Mouse (Mus musculus): ENCODE data around the gene Elmo3. TPM values are rescaled to one million over a fixed set of nuclear protein-coding genes. Genes with fewer than 3 reads are reported as not detected.

Gene Elmo3
- polyA plus RNA-seq, 1 experiment from 2014 or later = 8.0 TPM

GRCm38 (mm10) chr8:105276292-105277120 is 28.9 kb upstream of the Elmo3 start:
- Histone ChIP-seq H3K4me3 (ENCODE audit: low read depth, low read length) (peak overlapping the region; percentile 39), H3K9me3 (ENCODE audit: low read depth, low read length) (no peaks in the 10 kb centered on the region), H3K9ac (peak overlapping the region; percentile 28; the same call in 1 of the 2 replicates), H3K36me3 (ENCODE audit: insufficient read depth) (peaks cover 5% of the 10 kb centered on the region; the same call in 1 of the 2 replicates), H3K27ac (ENCODE audit: low read depth) (no peak overlapping the region), H3K4me1 (ENCODE audit: insufficient read depth) (peaks cover 3% of the 10 kb centered on the region; the same call in 1 of the 2 replicates), H3K4me2 (peak overlapping the region; percentile 77), H3K27me3 (ENCODE audit: insufficient read depth, low read length) (peaks cover 80% of the 10 kb centered on the region)
- no peak for TF ChIP-seq CTCF (IDR thresholded peaks at IDR 0.05; ENCODE audit: low read depth)
- WGBS = 3% methylated on average over 30 of the region's 30 CpGs
- DNase-seq = peak; percentile 66
- ATAC-seq (ENCODE audit: insufficient read depth) = peak; percentile 54

GRCm38 (mm10) chr8:105278911-105279334 is 26.5 kb upstream of the Elmo3 start:
- Histone ChIP-seq H3K27me3 (ENCODE audit: insufficient read depth, low read length) (peaks cover 65% of the 10 kb centered on the region), H3K27ac (ENCODE audit: low read depth) (no peak overlapping the region), H3K9ac (no peak overlapping the region), H3K4me2 (peak overlapping the region; percentile 47), H3K4me3 (ENCODE audit: low read depth, low read length) (peak overlapping the region; percentile 23; the same call in 1 of the 2 replicates), H3K9me3 (ENCODE audit: low read depth, low read length) (no peaks in the 10 kb centered on the region), H3K4me1 (ENCODE audit: insufficient read depth) (peaks cover 3% of the 10 kb centered on the region; the same call in 1 of the 2 replicates), H3K36me3 (ENCODE audit: insufficient read depth) (peaks cover 13% of the 10 kb centered on the region; the same call in 1 of the 2 replicates)
- WGBS = 6% methylated on average over 28 of the region's 28 CpGs
- peak; percentile 45; the same call in 1 of the 2 replicates for TF ChIP-seq CTCF (IDR thresholded peaks at IDR 0.05; ENCODE audit: low read depth)
- DNase-seq (peak; percentile 71), ATAC-seq (ENCODE audit: insufficient read depth) (peak; percentile 50)

GRCm38 (mm10) chr8:105280567-105280966 is 24.8 kb upstream of the Elmo3 start:
- peaks cover 49% of the 10 kb centered on the region for H3K27me3 ChIP-seq (ENCODE audit: insufficient read depth, low read length)
- ATAC-seq (ENCODE audit: insufficient read depth) (no peak), DNase-seq (no peak)
- WGBS = 72% methylated on average over 3 of the region's 3 CpGs
- H3K9ac ChIP-seq = no peak overlapping the region
- peaks cover 13% of the 10 kb centered on the region; the same call in 1 of the 2 replicates for H3K36me3 ChIP-seq (ENCODE audit: insufficient read depth)
- H3K4me1 ChIP-seq (ENCODE audit: insufficient read depth) = peaks cover 3% of the 10 kb centered on the region; the same call in 1 of the 2 replicates
- no peak overlapping the region for H3K27ac ChIP-seq (ENCODE audit: low read depth)
- no peak overlapping the region for H3K4me3 ChIP-seq (ENCODE audit: low read depth, low read length)
- no peaks in the 10 kb centered on the region for H3K9me3 ChIP-seq (ENCODE audit: low read depth, low read length)
- H3K4me2 ChIP-seq = no peak overlapping the region
- no peak for TF ChIP-seq CTCF (IDR thresholded peaks at IDR 0.05; ENCODE audit: low read depth)

- Histone ChIP-seq H3K27me3 (ENCODE audit: insufficient read depth, low read length) (peaks cover 36% of the 10 kb centered on the region), H3K4me1 (ENCODE audit: insufficient read depth) (peaks cover 3% of the 10 kb centered on the region; the same call in 1 of the 2 replicates), H3K9ac (no peak overlapping the region), H3K9me3 (ENCODE audit: low read depth, low read length) (no peaks in the 10 kb centered on the region), H3K27ac (ENCODE audit: low read depth) (no peak overlapping the region), H3K36me3 (ENCODE audit: insufficient read depth) (peaks cover 13% of the 10 kb centered on the region; the same call in 1 of the 2 replicates), H3K4me3 (ENCODE audit: low read depth, low read length) (no peak overlapping the region), H3K4me2 (no peak overlapping the region)
- 51% methylated on average over 12 of the region's 12 CpGs for WGBS
- TF ChIP-seq CTCF (IDR thresholded peaks at IDR 0.05; ENCODE audit: low read depth) = no peak
- DNase-seq = peak; percentile 83
- ATAC-seq (ENCODE audit: insufficient read depth) = peak; percentile 25; the same call in 1 of the 2 replicates
These were observed 23.6 kb upstream of the Elmo3 start for GRCm38 (mm10) chr8:105281821-105282220.

GRCm38 (mm10) chr8:105282239-105282638 is 23.2 kb upstream of the Elmo3 start:
- TF ChIP-seq CTCF (IDR thresholded peaks at IDR 0.05; ENCODE audit: low read depth) = no peak
- H3K27me3 ChIP-seq (ENCODE audit: insufficient read depth, low read length) = peaks cover 32% of the 10 kb centered on the region
- no peak overlapping the region for H3K4me2 ChIP-seq
- no peak overlapping the region for H3K9ac ChIP-seq
- H3K4me1 ChIP-seq (ENCODE audit: insufficient read depth) = peaks cover 3% of the 10 kb centered on the region; the same call in 1 of the 2 replicates
- WGBS = 77% methylated on average over 4 of the region's 4 CpGs
- H3K9me3 ChIP-seq (ENCODE audit: low read depth, low read length) = no peaks in the 10 kb centered on the region
- H3K36me3 ChIP-seq (ENCODE audit: insufficient read depth) = peaks cover 13% of the 10 kb centered on the region; the same call in 1 of the 2 replicates
- DNase-seq (no peak), ATAC-seq (ENCODE audit: insufficient read depth) (no peak)
- H3K4me3 ChIP-seq (ENCODE audit: low read depth, low read length) = no peak overlapping the region
- no peak overlapping the region for H3K27ac ChIP-seq (ENCODE audit: low read depth)

- H3K4me1 ChIP-seq (ENCODE audit: insufficient read depth) = peaks cover 3% of the 10 kb centered on the region
- H3K9me3 ChIP-seq (ENCODE audit: low read depth, low read length) = no peaks in the 10 kb centered on the region
- WGBS = 32% methylated on average over 23 of the region's 23 CpGs
- H3K9ac ChIP-seq = no peak overlapping the region
- peaks cover 23% of the 10 kb centered on the region for H3K27me3 ChIP-seq (ENCODE audit: insufficient read depth, low read length)
- peak; percentile 92 for TF ChIP-seq CTCF (IDR thresholded peaks at IDR 0.05; ENCODE audit: low read depth)
- peaks cover 13% of the 10 kb centered on the region; the same call in 1 of the 2 replicates for H3K36me3 ChIP-seq (ENCODE audit: insufficient read depth)
- H3K4me2 ChIP-seq = no peak overlapping the region
- DNase-seq (peak; percentile 81), ATAC-seq (ENCODE audit: insufficient read depth) (peak; percentile 29)
- H3K27ac ChIP-seq (ENCODE audit: low read depth) = no peak overlapping the region
- no peak overlapping the region for H3K4me3 ChIP-seq (ENCODE audit: low read depth, low read length)
These were observed 22.3 kb upstream of the Elmo3 start for GRCm38 (mm10) chr8:105283074-105283473.

- H3K9ac ChIP-seq = no peak overlapping the region
- H3K4me1 ChIP-seq (ENCODE audit: insufficient read depth) = no peaks in the 10 kb centered on the region; the same call in 1 of the 2 replicates
- peaks cover 11% of the 10 kb centered on the region; the same call in 1 of the 2 replicates for H3K36me3 ChIP-seq (ENCODE audit: insufficient read depth)
- H3K4me3 ChIP-seq (ENCODE audit: low read depth, low read length) = no peak overlapping the region
- no peak overlapping the region for H3K4me2 ChIP-seq
- peaks cover 9% of the 10 kb centered on the region for H3K27me3 ChIP-seq (ENCODE audit: insufficient read depth, low read length)
- H3K27ac ChIP-seq (ENCODE audit: low read depth) = no peak overlapping the region
- ATAC-seq (ENCODE audit: insufficient read depth) (no peak), DNase-seq (no peak)
- no peaks in the 10 kb centered on the region for H3K9me3 ChIP-seq (ENCODE audit: low read depth, low read length)
- no peak for TF ChIP-seq CTCF (IDR thresholded peaks at IDR 0.05; ENCODE audit: low read depth)
- WGBS = 44% methylated on average over 12 of the region's 12 CpGs
These were observed 19.9 kb upstream of the Elmo3 start for GRCm38 (mm10) chr8:105285514-105285913.

Data from lung, embryonic 14.5 days (tissue).